Mouse (Mus musculus) limb, embryonic 14.5 days (tissue): Measurements from ENCODE around the gene Sfrp2. TPM values are rescaled to one million over a fixed set of nuclear protein-coding genes. Genes with fewer than 3 reads are reported as not detected.

Experiments used
- ATAC-seq: fragments of 200-750 bp; cut with Nextera tagmentation; 2 replicates; pipeline ENCODE4 v1.8.0; 2017; ENCODE audit warnings: low read depth, moderate number of reproducible peaks, moderate TSS enrichment; ENCODE audit not compliant: low FRiP score
- DNase-seq: peaks from one replicate; pipeline ENCODE4 v3.0.0-alpha.2; 2015; ENCODE audit warnings: low spot score
- H3K27ac ChIP-seq: fragments of 300-500 bp; sonication (generic); replicated peaks from 2 replicates; pipeline ENCODE4 v1.5.1; 2014; ENCODE audit warnings: low read depth, mild to moderate bottlenecking, low read length, moderate library complexity, mixed read lengths
- H3K27me3 ChIP-seq: fragments of 300-500 bp; sonication (generic); 2 replicates; pipeline ENCODE4 v1.6.1; 2014; ENCODE audit warnings: low read length, mixed read lengths; ENCODE audit not compliant: control insufficient read depth, insufficient read depth
- H3K36me3 ChIP-seq: fragments of 300-500 bp; sonication (generic); 2 replicates; pipeline ENCODE4 v1.6.1; 2014; ENCODE audit warnings: mild to moderate bottlenecking, low read length, moderate library complexity, mixed read lengths; ENCODE audit not compliant: control insufficient read depth, insufficient read depth
- H3K4me1 ChIP-seq: fragments of 300-500 bp; sonication (generic); 2 replicates; pipeline ENCODE4 v1.6.1; 2014; ENCODE audit warnings: antibody characterized with exemption, low read length, mixed read lengths; ENCODE audit not compliant: control insufficient read depth, insufficient read depth
- H3K4me2 ChIP-seq: fragments of 300-500 bp; sonication (generic); replicated peaks from 2 replicates; pipeline ENCODE4 v1.6.1; 2014; ENCODE audit warnings: low read depth, mild to moderate bottlenecking, low read length, moderate library complexity; ENCODE audit not compliant: severe bottlenecking
- H3K4me3 ChIP-seq: fragments of 300-500 bp; sonication (generic); replicated peaks from 2 replicates; pipeline ENCODE4 v1.5.1; 2014; ENCODE audit warnings: low read length
- H3K9ac ChIP-seq: fragments of 300-500 bp; sonication (generic); 2 replicates; pipeline ENCODE4 v1.6.1; 2014; ENCODE audit warnings: mild to moderate bottlenecking, low read depth, low read length, moderate library complexity; ENCODE audit not compliant: severe bottlenecking
- H3K9me3 ChIP-seq: fragments of 300-500 bp; sonication (generic); 2 replicates; pipeline ENCODE4 v1.6.1; 2016; ENCODE audit warnings: low read length; ENCODE audit not compliant: control insufficient read depth
- POLR2A ChIP-seq: fragments of 200-500 bp; IDR thresholded peaks from 2 replicates; pipeline ENCODE4 v1.8.0; 2012; ENCODE audit warnings: inconsistent platforms, mild to moderate bottlenecking, moderate library complexity, borderline replicate concordance; ENCODE audit not compliant: insufficient read depth, insufficient read length; ENCODE audit errors: extremely low read depth
- WGBS: fragments of 180-500 bp; shearing (Covaris S2); extraction: QIAGEN DNeasy Blood & Tissue Kit; methylation state at CpG from one replicate; pipeline ENCODE4 v1.1.7; 2014; 5-methylcytosine and 5-hydroxymethylcytosine counted together
- polyA plus RNA-seq, 2 experiments: library from polyadenylated mRNA; depleted of rRNA in 1 of 2; stranded (reverse) in 1 of 2; unstranded in 1 of 2; fragments of >200 nt; fragmentation: Nextera tagmentation in 1 of 2; extraction: Ambion mirVana in 1 of 2; gene quantifications; 2 replicates each; pipeline versions ENCODE4 v1.2.1 to v1.2.3; 2012 to 2014

Gene Sfrp2
- polyA plus RNA-seq, 2 experiments, result 328 to 446 TPM

- H3K4me3 ChIP-seq, result no peak overlapping the region
- H3K27me3 ChIP-seq, result no peaks in the 10 kb centered on the region
- no peak for TF ChIP-seq POLR2A
- peak; percentile 68 for ATAC-seq
- no peaks in the 10 kb centered on the region for H3K4me1 ChIP-seq
- peak overlapping the region; percentile 10; the same call in 1 of the 2 replicates for H3K4me2 ChIP-seq
- no peak overlapping the region for H3K27ac ChIP-seq
- no peaks in the 10 kb centered on the region for H3K36me3 ChIP-seq
- no peak overlapping the region for H3K9ac ChIP-seq
- WGBS, result 5% methylated on average over 10 of the region's 10 CpGs
- H3K9me3 ChIP-seq, result no peaks in the 10 kb centered on the region
- DNase-seq, result peak; percentile 60
Observed at GRCm38 (mm10) chr3:83797828-83798227, 31.7 kb downstream of the Sfrp2 start.

- WGBS, result 94% methylated on average over 7 of the region's 7 CpGs
- TF ChIP-seq POLR2A, result no peak
- no peak overlapping the region for H3K4me3 ChIP-seq
- no peak overlapping the region for H3K9ac ChIP-seq
- H3K27ac ChIP-seq, result no peak overlapping the region
- ATAC-seq (no peak), DNase-seq (no peak)
- no peaks in the 10 kb centered on the region for H3K4me1 ChIP-seq
- H3K36me3 ChIP-seq, result no peaks in the 10 kb centered on the region
- H3K4me2 ChIP-seq, result no peak overlapping the region
- H3K9me3 ChIP-seq, result no peaks in the 10 kb centered on the region
- H3K27me3 ChIP-seq, result no peaks in the 10 kb centered on the region
Observed at GRCm38 (mm10) chr3:83799486-83799885, 33.4 kb downstream of the Sfrp2 start.

- H3K9ac ChIP-seq, result no peak overlapping the region
- TF ChIP-seq POLR2A, result no peak
- no peaks in the 10 kb centered on the region; the same call in 1 of the 2 replicates for H3K4me1 ChIP-seq
- 94% methylated on average over 4 of the region's 4 CpGs for WGBS
- no peak overlapping the region for H3K27ac ChIP-seq
- no peaks in the 10 kb centered on the region for H3K36me3 ChIP-seq
- no peak overlapping the region for H3K4me3 ChIP-seq
- ATAC-seq (no peak), DNase-seq (no peak)
- no peaks in the 10 kb centered on the region for H3K27me3 ChIP-seq
- H3K9me3 ChIP-seq, result no peaks in the 10 kb centered on the region
- no peak overlapping the region for H3K4me2 ChIP-seq
Observed at GRCm38 (mm10) chr3:83801649-83802155, 35.6 kb downstream of the Sfrp2 start.

- H3K9me3 ChIP-seq, result no peaks in the 10 kb centered on the region
- no peak overlapping the region for H3K4me2 ChIP-seq
- H3K4me1 ChIP-seq, result peaks cover 20% of the 10 kb centered on the region
- H3K27ac ChIP-seq, result no peak overlapping the region
- WGBS, result 50% methylated on average over 12 of the region's 12 CpGs
- DNase-seq (no peak), ATAC-seq (no peak)
- H3K4me3 ChIP-seq, result no peak overlapping the region
- H3K27me3 ChIP-seq, result no peaks in the 10 kb centered on the region
- H3K9ac ChIP-seq, result no peak overlapping the region
- TF ChIP-seq POLR2A, result no peak
- H3K36me3 ChIP-seq, result no peaks in the 10 kb centered on the region
Observed at GRCm38 (mm10) chr3:83808483-83808882, 42.4 kb downstream of the Sfrp2 start.

- H3K27ac ChIP-seq, result no peak overlapping the region
- H3K4me2 ChIP-seq, result no peak overlapping the region
- no peaks in the 10 kb centered on the region for H3K36me3 ChIP-seq
- H3K9me3 ChIP-seq, result no peaks in the 10 kb centered on the region
- no peak for TF ChIP-seq POLR2A
- DNase-seq (no peak), ATAC-seq (no peak)
- H3K27me3 ChIP-seq, result no peaks in the 10 kb centered on the region
- H3K9ac ChIP-seq, result no peak overlapping the region
- H3K4me1 ChIP-seq, result peaks cover 28% of the 10 kb centered on the region
- 29% methylated on average over 7 of the region's 7 CpGs for WGBS
- no peak overlapping the region for H3K4me3 ChIP-seq
Observed at GRCm38 (mm10) chr3:83811987-83812386, 45.9 kb downstream of the Sfrp2 start.

- no peak for ATAC-seq
Observed at GRCm38 (mm10) chr3:83812863-83813262, 46.7 kb downstream of the Sfrp2 start.

More at GRCm38 (mm10) chr3:83812863-83813262, 46.7 kb downstream of the Sfrp2 start:
- DNase-seq, result no peak
- H3K4me3 ChIP-seq, result no peak overlapping the region
- no peak overlapping the region for H3K4me2 ChIP-seq
- no peaks in the 10 kb centered on the region for H3K36me3 ChIP-seq
- H3K27ac ChIP-seq, result no peak overlapping the region
- H3K4me1 ChIP-seq, result peaks cover 37% of the 10 kb centered on the region
- no peaks in the 10 kb centered on the region for H3K27me3 ChIP-seq
- no peaks in the 10 kb centered on the region for H3K9me3 ChIP-seq
- TF ChIP-seq POLR2A, result no peak
- no peak overlapping the region for H3K9ac ChIP-seq
